Mouse (Mus musculus) cerebellum, postnatal 10 days (tissue): ENCODE results near the gene Tspan33.

Experiments used
- DNase-seq, 2 experiments: peaks; one replicate each; pipeline ENCODE4 v3.0.0; 2021; ENCODE audit warnings: mixed read lengths in 2 of 2

Gene Tspan33

DNA sequence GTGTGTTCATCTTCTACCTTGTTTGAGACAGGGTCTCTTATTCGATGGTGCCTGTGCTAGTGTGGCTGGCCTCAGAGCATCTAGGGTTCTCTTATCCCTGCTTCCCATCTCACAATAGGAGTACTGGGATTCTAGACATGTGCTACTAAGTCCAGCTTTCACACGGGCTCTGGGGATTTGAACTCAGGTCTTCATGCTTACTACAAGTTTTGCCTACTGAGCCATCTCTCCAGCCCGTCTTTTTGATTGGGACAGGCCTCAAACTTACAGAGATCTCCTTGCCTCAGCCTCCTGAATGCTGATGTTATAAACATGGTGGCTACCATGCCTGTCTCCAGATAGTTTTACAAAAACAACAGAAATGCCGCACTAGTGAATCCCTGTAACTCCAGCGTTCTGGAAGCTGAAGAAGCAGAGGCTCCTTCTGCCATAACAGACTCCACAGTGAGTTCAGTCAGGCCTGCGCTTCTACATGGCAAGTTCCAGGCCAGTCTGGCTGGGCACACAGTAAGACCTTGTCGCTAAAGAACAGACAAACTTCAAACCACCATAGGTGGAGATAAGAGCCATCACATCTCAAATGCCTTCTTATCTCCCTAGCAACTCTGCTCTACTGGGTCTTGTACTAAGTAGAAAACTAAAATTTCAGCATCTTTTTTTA, 5.2 kb downstream of the Tspan33 start:
- DNase-seq: no peak

- DNase-seq: no peak
These were observed 7.0 kb downstream of the Tspan33 start for GRCm38 (mm10) chr6:29701051-29701450.

DNA sequence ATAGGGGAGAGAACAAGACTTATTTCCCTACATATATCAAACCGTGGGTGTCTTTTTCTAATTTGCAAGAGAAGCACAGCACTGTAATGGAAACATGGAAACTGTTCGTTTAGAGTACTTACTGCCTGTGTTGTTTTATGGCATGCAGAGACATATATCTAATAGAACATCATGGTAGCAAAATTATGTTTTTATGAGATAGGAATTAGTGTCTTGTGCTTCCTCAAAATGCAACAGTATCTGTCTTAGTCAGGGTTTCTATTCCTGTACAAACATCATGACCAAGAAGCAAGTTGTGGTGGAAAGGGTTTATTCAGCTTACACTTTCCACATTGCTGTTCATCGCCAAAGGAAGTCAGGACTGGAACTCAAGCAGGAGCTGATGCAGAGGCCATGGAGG, 8.1 kb downstream of the Tspan33 start:
- DNase-seq: no peak

- no peak for DNase-seq
These were observed 10.1 kb downstream of the Tspan33 start for GRCm38 (mm10) chr6:29704143-29704542.

- DNase-seq: peak; percentile 30 to 46
These were observed 13.9 kb downstream of the Tspan33 start for GRCm38 (mm10) chr6:29707902-29708301.

DNA sequence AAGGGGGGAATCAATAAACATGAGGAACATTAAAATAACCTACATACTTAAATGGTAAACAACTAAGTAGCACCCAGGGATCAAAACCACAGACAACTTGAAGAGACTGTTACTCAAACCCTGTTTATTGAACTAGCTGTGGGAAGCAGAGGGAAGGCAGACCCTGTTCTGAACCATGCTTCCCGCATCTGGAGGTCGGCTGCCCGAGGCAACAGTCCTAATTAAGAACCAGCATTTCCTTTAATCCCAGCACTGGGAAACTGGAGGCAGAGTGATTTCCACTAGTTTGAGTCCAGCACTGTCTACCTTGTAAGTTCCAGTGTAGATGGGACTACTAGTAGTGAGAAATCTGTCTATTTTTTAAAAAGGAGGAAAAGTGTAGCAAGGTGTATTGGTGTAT, 17.3 kb downstream of the Tspan33 start:
- DNase-seq: no peak

DNA sequence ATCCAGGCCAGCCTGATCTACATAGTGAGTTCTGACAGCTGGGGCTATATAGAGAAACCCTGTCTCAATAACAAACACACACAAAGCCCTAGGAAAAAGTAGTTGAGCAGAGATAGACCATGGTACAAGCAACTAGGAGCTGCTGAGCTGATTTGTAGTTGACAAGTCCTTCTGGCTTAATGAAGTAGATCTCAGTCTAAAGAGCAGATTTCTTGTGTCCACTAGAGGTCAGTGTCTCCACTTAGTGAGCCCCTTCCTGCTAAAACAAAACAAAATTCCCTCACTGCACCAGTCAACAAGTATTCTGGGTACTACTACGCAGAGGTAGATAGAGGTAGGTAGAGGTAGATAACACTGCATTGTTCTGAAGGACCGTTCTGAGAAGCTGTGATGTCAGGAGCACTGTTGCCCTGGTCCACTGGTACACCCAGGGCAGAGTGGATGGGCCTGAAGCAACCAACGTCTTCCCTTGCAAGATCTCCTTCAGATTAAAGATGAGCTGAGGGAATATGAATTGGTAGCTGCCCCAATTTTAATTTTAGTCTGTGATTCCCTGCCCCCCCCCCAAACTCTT, 18.1 kb downstream of the Tspan33 start:
- peak; percentile 64 to 83 for DNase-seq

GRCm38 (mm10) chr6:29716624-29717365, 22.8 kb downstream of the Tspan33 start:
- DNase-seq: no peak

DNA sequence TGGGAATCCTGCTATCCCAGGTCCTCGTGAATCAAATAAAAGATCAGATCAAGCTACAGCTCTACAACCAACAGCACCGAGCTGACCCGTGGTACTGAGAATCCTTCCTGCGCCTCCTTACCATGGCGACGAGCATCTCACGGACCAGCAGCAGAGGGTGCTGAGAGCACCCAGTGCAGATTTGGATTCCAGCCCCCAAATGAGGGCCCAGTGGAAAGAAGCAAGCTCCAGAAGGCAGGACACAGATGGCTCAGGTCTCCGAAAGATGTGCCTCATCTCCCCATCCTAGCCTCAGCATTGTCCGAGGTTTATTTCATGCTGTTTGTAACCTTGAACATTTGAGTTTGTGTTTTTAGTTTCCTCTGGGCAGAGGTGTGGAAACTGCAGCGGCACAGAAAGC, 23.5 kb downstream of the Tspan33 start:
- DNase-seq: peak; percentile 57 to 60

DNA sequence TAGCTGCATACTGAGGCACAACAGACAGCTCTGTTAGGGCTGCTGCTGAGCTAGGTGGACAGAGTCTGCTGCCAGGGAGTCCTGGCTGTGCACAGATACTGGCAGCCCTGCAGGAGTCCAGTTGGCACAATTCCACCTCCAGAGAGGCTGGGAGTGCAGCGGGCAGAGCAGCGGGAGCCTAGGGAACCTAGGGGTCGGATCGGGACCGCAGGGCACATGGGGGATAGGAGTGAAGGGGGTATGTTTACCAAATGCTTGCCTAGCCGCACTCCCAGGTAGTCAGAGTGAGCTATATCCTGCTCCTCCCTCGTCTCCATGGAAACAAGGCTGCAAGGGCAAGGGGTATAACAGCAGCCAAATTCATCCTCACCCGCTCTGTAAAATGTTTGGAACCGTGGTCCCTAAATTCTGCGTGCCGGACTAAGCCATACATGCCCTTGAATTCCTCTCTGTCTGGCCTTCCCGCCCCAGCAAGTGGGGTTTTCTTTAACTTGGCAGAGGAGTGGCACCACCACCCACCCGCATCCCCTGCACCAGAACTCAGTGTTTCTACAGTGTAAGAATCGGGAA, 24.0 kb downstream of the Tspan33 start:
- peak; percentile 75 to 79 for DNase-seq

GRCm38 (mm10) chr6:29718894-29719329, 24.9 kb downstream of the Tspan33 start:
- peak; percentile 86 to 89 for DNase-seq

DNA sequence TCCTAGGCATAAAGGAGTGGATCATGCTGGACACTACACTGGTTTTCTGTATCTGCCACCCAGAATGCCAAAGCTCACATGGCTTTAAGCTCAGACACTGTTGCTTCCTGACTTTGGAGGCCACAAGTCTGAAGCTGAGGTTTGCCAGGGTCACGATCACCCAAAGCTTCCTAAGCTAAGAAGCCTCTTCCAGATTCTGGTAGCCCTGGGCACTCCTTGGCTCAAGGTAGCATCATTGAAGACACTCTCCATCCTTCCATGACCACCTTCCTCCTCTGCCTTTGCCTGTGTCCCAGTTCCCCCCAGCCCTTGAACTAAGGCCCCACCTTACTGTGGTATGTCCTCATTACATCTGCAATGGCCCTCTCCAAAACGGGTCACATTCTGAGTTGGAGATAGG, 27.9 kb downstream of the Tspan33 start:
- no peak for DNase-seq

DNA sequence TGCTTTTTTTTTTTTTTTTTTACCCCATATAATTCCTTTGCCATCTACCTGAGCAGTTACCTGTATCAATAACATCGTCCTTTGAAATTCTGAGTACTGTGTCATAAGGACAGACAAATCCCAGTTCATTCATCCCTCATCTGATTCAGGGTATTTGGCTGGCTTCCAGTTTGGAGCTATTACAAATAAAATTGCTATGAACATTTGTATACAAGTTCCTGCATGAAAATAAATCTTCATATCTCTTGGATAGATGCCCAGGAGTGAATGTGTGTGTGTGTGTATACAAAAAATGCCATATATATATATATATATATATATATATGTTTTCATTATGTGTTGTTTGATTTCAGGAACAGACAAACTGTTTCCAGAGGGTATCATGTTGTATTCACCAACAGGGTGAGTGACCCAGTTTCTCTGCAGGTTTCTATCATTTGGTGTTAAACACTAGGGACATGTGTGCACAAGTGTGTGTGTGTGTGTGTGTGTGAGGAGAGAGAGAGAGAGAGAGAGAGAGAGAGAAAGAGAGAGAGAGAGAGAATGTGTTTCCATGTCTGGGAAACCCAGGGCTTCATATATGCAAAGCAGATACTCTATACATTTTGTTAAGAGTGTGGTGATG, 32.7 kb downstream of the Tspan33 start:
- DNase-seq: no peak

- no peak for DNase-seq
These were observed 34.0 kb downstream of the Tspan33 start for GRCm38 (mm10) chr6:29728035-29728434.

DNA sequence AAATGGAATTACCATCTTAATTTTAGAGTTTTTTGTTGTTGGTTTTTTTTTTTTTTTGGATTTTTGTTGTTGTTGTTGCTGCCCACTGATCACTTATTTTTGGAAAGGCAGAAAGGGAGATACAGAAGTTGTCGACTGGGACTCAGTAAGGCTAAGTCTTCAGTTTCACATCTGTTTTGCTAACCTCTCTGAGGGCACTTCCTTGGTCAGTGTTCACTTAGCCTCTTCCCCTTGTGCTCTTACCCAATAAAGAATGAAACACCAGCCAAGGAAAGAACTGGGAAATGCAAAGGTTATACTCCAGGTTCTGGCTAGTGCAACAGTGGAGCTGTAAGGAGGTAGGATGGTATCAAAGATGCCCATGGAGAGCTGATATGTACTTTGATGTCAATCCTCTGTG, 35.5 kb downstream of the Tspan33 start:
- no peak for DNase-seq

GRCm38 (mm10) chr6:29735336-29735688, 41.3 kb downstream of the Tspan33 start, which contains the start of gene Smo:
TSS of gene Smo (plus strand) at chr6:29735503.
- peak; percentile 72 to 83 for DNase-seq

DNA sequence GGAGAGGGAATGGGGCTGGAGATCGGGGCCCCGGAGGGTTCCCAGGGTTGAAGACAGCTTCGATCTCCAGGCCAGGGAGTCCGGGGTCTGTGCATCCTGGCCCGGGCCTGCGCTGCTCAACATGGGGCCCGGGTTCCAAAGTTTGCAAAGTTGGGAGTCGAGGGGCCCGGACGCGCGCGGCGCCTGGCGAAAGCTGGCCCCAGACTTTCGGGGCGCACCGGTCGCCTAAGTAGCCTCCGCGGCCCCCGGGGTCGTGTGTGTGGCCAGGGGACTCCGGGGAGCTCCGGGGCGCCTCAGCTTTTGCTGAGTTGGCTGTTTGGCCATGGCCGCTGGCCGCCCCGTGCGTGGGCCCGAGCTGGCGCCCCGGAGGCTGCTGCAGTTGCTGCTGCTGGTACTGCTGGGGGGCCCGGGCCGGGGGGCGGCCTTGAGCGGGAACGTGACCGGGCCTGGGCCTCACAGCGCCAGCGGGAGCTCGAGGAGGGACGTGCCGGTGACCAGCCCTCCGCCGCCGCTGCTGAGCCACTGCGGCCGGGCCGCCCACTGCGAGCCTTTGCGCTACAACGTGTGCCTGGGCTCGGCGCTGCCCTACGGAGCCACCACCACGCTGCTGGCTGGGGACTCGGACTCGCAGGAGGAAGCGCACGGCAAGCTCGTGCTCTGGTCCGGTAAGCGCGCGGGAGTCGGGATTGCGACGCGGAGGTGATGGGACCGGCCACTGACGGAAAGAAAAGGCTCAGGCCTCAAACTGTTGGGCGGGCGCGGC, 41.8 kb downstream of the Tspan33 start:
- peak; percentile 61 to 68 for DNase-seq

- no peak for DNase-seq
These were observed 42.8 kb downstream of the Tspan33 start for GRCm38 (mm10) chr6:29736610-29737458.

DNA sequence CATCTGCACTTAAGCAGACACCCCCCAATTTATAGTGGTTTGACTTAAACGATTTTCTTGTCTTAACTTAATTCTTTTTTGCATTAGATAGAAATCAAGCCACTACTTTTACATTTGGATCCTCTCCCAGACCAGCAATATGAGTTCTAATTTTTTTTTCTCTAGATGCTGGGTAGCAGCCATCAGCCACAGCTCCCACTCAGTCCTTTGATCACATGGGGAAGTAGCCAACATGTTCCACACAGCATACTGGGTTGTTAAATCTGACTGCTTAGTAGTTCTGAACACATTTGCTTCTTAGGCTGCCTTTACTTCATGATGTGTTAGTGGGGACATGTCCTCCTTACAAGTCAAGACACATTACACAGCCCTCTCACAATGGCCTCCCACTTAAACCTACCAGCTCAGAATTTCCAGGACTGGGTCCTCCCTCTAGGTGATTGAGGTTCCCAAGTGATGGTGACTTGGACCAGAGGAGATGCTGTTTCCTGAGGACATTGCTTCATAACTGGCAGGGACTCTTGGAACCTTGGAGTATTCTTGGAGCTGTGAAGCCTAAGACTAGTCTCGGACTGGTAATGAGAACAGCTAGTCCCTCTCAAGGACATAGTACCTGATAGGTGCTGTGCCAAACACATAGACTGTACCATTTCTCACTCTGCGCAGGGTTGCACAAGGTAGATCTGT, 57.6 kb downstream of the Tspan33 start:
- no peak for DNase-seq

- DNase-seq: peak; percentile 54 to 61
These were observed 59.3 kb downstream of the Tspan33 start for GRCm38 (mm10) chr6:29753336-29753735.

- DNase-seq: peak; percentile 48 to 52
These were observed 62.0 kb downstream of the Tspan33 start for GRCm38 (mm10) chr6:29756001-29756400.
